Mouse (Mus musculus): Measurements from ENCODE around the gene Bmp4.

- no peak for TF ChIP-seq CTCF (IDR thresholded peaks at IDR 0.05; ENCODE audit: low read depth, low read length)
- TF ChIP-seq POLR2A (IDR thresholded peaks at IDR 0.05; ENCODE audit: extremely low read depth, insufficient read depth, low read length): no peak
Observed at GRCm38 (mm10) chr14:46430231-46430630, 39.8 kb upstream of the Bmp4 start.

Measured in liver, adult 2 months (tissue).